Mouse (Mus musculus): ENCODE data around the gene Igfbp1. TPM values are rescaled to one million over a fixed set of nuclear protein-coding genes. Genes with fewer than 3 reads are reported as not detected.
A peak's percentile ranks its signal among the peaks of the same experiment; 100 is the strongest.
"Not testable (repeated sequence)": the region's sequence is repeated elsewhere in the genome, so short reads cannot be mapped to it uniquely, and the experiment has no call there.

The Igfbp1 gene
- total RNA-seq, 2 experiments from 2014 or later = not detected

GRCm38 (mm10) chr11:7194432-7195311 is 2.9 kb upstream of the Igfbp1 start:
- intact Hi-C loops (cut with DNase I) = no loop called here

DNA sequence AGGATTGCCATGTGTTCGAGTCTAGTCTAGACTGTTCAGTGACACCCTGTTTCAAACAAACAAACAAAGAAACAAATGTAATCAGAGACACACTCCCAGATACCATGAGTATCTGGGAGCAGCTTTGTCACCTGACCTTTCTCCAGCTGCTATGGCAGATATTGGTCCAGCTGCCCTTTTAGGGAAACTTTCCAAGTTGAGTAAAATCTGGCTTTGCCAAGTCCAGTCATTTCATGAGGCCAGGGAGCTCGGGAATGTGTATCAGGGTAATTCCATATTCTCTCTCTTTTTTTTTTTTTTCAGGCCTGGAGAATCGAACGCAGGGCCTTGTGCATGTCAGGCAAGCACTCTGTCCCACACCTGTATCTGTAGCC is 2.3 kb upstream of the Igfbp1 start:
- DNase-seq = no peak
- intact Hi-C loops (cut with DNase I) = no loop called here

More at GRCm38 (mm10) chr11:7194432-7195311, 2.9 kb upstream of the Igfbp1 start:
- no peak for DNase-seq

DNA sequence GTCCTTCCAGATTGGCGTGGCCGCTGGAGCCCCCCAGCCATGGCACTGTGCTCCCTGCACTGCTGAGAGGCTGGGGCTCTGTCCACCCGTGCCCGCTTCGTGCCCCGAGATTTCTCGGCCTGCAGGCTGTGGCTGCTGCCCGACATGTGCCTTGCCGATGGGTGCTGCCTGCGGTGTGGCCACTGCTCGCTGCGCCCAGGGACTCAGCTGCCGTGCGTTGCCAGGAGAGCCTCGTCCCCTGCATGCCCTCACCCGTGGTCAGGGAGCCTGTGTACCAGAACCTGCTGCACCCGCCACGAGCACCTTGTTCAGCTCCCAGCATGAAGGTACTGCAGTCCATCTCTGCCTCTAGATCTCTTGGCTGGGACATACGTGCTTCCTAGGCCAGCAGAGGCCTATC is 424 bp downstream of the Igfbp1 start:
- DNase-seq = peak in 1 of 2 experiments; percentile 6
- intact Hi-C loops (cut with DNase I) = no loop called here

DNA sequence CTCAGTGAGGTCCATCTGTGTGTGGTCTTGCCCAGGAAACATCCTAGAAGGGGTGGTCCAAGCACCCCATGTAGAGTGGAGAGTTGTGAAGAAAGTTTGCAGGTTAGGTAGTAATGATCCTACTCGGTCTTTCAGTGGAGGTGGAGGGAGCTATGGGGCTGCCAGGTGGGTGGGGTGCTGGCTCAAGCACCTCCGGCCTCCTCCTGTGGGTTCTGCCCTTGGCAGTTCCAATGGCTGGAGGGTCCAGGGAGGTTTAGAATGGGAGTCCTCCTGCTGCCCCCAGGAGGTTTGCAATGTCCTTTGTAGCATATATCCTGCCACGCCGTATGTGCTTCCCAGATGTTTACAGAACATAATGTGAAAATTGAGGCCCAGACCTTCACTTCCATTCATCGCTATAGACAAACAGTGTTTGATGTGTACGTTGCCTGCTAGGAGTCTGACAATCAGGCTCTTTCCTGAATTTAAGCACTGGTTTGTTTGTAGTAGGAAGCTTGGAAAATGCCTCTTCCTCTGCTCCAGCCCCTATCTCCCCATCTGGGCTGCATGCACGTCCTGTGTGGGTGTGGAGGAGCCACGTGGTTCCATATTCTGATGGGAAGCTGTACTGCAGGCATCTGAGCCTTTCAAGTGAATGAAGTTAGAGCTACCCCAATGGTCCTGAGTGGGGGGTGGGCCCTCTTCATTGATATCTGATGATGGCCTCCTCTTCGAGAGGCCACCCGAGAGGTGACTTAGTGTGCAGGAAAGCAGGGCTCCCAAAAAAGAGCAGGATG is 1.1 kb downstream of the Igfbp1 start:
- DNase-seq = peak in 1 of 2 experiments; percentile 6
- intact Hi-C loops (cut with DNase I) = no loop called here

DNA sequence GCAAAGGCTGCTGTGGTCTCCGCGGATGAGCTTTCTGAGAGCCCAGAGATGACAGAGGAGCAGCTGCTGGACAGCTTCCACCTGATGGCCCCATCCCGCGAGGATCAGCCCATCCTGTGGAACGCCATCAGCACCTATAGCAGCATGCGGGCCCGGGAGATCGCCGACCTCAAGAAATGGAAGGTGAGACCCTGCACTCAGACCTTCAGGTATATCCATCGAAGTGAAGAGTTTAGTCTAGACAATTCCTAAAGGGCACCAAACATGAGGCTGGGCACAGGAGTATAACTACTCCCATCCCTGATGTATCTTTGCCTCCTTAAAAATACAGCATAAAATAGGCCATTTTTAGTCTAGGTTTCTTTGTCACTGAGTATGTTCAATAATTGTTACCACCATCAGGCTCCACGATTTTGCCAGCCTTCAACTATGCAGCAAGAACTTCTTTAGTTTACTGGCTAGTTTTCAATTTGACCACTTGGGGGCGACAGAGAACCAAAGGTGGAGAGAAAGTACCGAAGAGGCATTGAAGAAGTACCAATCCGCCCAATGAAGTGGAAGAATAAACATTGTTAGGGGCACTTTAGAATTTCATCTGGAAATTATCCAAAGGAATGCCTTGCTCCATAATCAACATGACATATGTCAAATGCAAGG is 2.3 kb downstream of the Igfbp1 start:
- intact Hi-C loops (cut with DNase I) = no loop called here
- peak; percentile 6 to 27 for DNase-seq

DNA sequence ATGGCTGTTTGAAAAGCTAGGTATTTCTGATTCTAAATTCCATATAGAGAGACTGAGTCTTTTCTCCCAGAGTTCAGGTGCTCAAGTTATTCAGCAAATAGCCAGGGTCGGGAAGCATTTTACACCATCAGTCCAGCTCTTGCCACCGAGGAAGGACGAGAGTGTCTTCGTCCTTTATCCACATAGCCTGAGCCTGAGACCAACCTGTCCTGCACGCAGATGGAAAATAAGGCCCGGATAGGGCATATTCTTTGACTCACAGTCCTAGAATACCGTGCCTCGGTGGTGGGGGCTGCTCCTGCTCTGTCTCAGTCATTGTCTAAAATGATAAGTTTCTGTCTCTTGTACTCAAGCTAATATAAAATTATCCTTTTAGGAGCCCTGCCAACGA is 2.8 kb downstream of the Igfbp1 start:
- intact Hi-C loops (cut with DNase I) = no loop called here
- peak in 1 of 2 experiments; percentile 8 for DNase-seq

- intact Hi-C loops (cut with DNase I) = no loop called here
- DNase-seq = no peak
Observed at GRCm38 (mm10) chr11:7202206-7202605, 4.6 kb downstream of the Igfbp1 start.

- no peak for DNase-seq
- intact Hi-C loops (cut with DNase I) = no loop called here
Observed at GRCm38 (mm10) chr11:7203846-7204245, 6.3 kb downstream of the Igfbp1 start.

GRCm38 (mm10) chr11:7210343-7210742 is 12.8 kb downstream of the Igfbp1 start:
- DNase-seq = peak; percentile 63 to 72
- intact Hi-C loops (cut with DNase I) = loop anchor here (1.0 to 10.0 kb wide), 5 partner anchors 127 to 1092 kb away; no protein-coding TSS in a partner anchor

- intact Hi-C loops (cut with DNase I) = loop anchor here (2.0 to 10.0 kb wide), 4 partner anchors 126 to 1092 kb away; no protein-coding TSS in a partner anchor
- no peak for DNase-seq
Observed at GRCm38 (mm10) chr11:7211211-7211610, 13.6 kb downstream of the Igfbp1 start.

DNA sequence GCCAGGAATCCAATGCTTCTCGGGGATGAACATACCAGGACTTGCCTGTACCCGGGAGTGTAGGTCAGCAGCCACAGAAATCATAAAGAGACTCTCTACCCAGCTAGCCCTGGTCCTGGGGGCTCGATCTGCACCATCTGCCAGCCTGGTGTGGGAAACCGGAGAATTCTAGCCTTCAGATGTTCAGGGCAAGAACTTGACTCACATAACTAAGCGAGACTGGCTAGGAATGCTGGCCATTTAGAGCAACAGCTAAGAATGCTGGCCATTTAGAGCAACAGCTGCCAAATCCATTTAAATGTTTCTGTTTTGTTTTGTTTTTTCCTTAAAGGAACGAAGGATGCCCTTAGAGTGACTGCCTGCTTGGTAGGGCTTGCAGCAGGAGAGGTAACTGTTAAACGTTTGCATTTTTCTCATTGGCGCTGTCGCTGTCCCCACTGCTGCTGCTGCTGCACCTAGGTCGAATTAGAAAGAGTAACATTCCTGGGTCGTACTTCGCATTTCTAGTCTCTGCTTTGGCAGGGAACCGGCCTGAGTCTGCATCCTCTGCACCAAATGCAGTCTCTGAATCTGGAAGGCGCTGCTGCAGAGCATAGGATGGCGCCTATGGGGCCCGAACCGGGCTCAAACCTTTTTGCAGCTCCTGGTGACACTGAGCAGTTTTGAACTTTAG is 14.7 kb downstream of the Igfbp1 start:
- intact Hi-C loops (cut with DNase I) = loop anchor here (5.0 to 10.0 kb wide), 3 partner anchors 125 to 923 kb away; no protein-coding TSS in a partner anchor
- DNase-seq = no peak

DNA sequence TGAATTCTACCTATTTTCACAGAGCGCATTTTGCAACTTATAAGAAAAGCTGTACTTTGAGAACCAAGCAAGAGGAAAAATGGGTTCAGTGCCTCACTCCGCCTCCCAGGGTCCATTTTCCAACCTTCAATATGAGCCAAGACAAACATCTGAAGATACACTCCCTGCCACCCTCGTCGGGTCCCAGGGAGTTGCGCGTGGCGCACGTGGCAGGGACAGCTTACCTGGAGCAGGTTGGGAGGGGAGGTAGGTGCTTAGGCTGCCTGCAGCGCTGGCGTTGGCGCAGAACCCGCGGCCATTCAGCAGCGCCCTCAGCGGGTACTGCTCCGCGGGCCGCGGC is 15.5 kb downstream of the Igfbp1 start:
- intact Hi-C loops (cut with DNase I) = loop anchor here (5.0 to 10.0 kb wide), 3 partner anchors 124 to 922 kb away; no protein-coding TSS in a partner anchor

DNA sequence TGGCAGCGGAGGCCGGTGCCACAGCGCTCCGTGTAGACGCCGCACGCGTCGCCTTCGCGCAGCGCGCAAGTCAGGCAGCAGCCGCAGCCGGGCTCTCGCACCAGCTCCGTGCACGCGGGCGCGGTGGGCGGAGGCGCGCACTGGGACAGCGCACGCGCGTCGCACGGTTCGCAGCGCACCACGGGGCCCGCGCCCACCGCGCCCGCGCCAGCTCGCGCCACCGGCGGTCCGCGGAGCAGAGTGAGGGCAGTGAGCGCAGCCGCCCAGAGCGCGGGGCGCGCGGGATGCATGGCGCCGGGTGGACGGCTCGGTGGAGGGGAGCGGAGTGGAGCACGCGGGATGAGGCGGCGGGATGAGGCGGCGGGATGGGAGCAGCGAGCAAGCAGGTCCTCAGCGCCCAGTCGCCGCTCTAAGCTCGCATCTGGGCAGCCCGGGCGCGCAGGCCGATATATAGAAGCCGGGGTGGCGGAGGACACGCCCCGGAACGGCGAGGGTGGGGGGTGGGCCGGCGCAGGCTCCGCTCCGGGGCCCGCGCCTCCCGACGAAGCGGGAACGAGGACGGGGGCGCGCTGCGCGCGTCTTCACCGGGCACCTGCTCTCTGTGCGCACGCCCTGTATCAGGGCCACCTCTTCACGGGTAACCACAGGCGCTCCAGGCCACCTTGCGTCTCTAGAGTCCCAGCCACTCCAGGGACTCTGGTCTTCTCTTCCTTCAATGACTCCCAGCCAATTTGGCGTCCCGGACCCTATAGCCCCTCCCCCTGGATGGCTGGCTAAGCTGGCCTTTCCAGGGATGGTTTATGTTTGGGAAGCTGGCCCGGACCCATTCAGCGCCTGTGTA is 16.1 kb downstream of the Igfbp1 start, which contains the start of gene Igfbp3:
Gene Igfbp3 (minus strand): TSS at position 423 of the 841 bp plus-strand sequence.
- DNase-seq = peak; percentile 33 to 34
- intact Hi-C loops (cut with DNase I) = loop anchor here (5.0 to 10.0 kb wide), 3 partner anchors 124 to 921 kb away; no protein-coding TSS in a partner anchor

More for the DNA sequence above, 15.5 kb downstream of the Igfbp1 start:
- DNase-seq = no peak

DNA sequence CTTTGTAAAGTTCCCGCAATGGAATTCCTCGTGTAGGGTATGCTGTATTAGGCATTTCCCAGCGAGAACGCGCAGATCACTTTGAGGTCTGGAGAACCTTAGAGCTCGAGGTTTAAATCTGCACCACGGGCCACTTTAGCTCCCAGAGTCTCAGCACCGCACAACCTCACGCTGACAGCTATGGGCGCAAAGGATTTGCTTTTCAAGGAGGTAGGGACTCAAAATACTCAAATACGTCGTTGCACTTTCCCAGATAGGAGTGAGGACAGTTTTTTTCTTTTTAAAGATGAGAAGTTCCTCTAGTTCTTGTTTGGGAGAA is 16.7 kb downstream of the Igfbp1 start:
- intact Hi-C loops (cut with DNase I) = loop anchor here (5.0 to 10.0 kb wide), 3 partner anchors 123 to 920 kb away; no protein-coding TSS in a partner anchor
- no peak for DNase-seq

GRCm38 (mm10) chr11:7214761-7215160 is 17.2 kb downstream of the Igfbp1 start:
- intact Hi-C loops (cut with DNase I) = loop anchor here (5.0 to 10.0 kb wide), 3 partner anchors 123 to 920 kb away; no protein-coding TSS in a partner anchor
- peak in 1 of 2 experiments; percentile 39 for DNase-seq

DNA sequence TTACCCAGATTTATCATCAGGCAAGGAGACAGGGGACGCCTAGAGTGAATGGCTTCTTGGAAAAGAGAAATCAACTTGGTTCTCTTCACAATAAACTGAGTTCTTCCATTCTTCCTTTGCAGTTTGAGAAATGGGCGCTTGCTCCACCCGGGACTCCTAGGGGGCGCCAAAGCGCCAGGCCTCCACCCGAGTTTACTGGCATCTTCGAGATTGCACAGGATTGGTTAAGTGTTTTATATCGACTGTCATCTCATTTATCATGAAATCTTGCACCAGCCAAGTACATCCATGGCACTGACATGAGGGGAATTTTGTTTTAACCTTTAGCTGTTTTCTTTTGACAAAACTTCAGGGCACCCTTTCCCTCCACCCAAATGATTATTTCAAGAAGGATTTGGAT is 18.1 kb downstream of the Igfbp1 start:
- intact Hi-C loops (cut with DNase I) = loop anchor here (10.0 kb wide), 1 partner anchor 919 kb away; no protein-coding TSS in a partner anchor
- peak; percentile 58 to 66 for DNase-seq

DNA sequence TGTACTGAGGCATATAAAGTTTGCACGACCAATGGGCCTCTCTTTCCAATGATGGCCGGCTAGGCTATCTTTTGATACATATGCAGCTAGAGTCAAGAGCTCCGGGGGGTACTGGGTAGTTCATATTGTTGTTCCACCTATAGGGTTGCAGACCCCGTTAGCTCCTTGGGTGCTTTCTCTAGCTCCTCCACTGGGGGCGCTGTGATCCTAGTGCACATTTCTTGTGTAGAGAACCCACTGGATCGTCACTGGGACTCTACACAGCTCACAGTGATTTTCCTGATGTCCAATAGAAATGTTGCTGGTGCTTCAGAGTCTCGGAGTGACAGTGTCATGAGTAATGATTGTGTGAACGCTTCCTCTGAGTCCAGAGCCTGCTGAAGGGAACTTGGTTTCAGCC is 24.2 kb downstream of the Igfbp1 start:
- DNase-seq; intact Hi-C loops (cut with DNase I): not testable (repeated sequence)

GRCm38 (mm10) chr11:7226200-7226599 is 28.6 kb downstream of the Igfbp1 start:
- intact Hi-C loops (cut with DNase I) = no loop called here
- DNase-seq = no peak
